Mouse (Mus musculus) liver, adult 2 months (tissue): ENCODE results near the gene Sertad2.

Experiments used
- CTCF ChIP-seq: fragments of 200-500 bp; IDR thresholded peaks from 2 replicates; pipeline ENCODE4 v1.5.1; 2011; ENCODE audit warnings: low read depth, low read length, control low read depth
- POLR2A ChIP-seq: fragments of 200-500 bp; IDR thresholded peaks from 2 replicates; pipeline ENCODE4 v1.6.1; 2011; ENCODE audit warnings: low read length, control low read depth; ENCODE audit not compliant: insufficient read depth; ENCODE audit errors: extremely low read depth

GRCm38 (mm10) chr11:20635646-20636045, 92.6 kb downstream of the Sertad2 start:
- TF ChIP-seq CTCF (no peak), POLR2A (no peak)
